Mouse (Mus musculus) heart, postnatal 0 days (tissue): ENCODE results near the gene Atp8b4.

Experiments
- CTCF ChIP-seq: IDR thresholded peaks from 2 replicates; pipeline ENCODE4 v1.5.1; 2016; ENCODE audit warnings: antibody characterized with exemption, control low read depth, low read depth
- EP300 ChIP-seq: IDR thresholded peaks from 2 replicates; pipeline ENCODE4 v1.6.1; 2016; ENCODE audit warnings: antibody characterized with exemption, low read depth

- TF ChIP-seq CTCF (no peak), EP300 (no peak)
Observed at GRCm38 (mm10) chr2:126286420-126286819, 214.1 kb downstream of the Atp8b4 start.
